Mouse (Mus musculus) heart, embryonic 11.5 days (tissue): ENCODE measurements around the gene Agpat3. TPM values are rescaled to one million over a fixed set of nuclear protein-coding genes. Genes with fewer than 3 reads are reported as not detected.

Source experiments
- ATAC-seq: fragments of 200-750 bp; cut with Nextera tagmentation; replicated peaks from 2 replicates; pipeline ENCODE4 v1.8.0; 2017; ENCODE audit warnings: moderate library complexity; ENCODE audit not compliant: insufficient number of reproducible peaks, low FRiP score, low TSS enrichment
- H3K27ac ChIP-seq: fragments of 300-500 bp; sonication (generic); 2 replicates; pipeline ENCODE4 v1.5.1; 2014; ENCODE audit warnings: mild to moderate bottlenecking, low read depth, low read length
- H3K27me3 ChIP-seq: fragments of 300-500 bp; sonication (generic); 2 replicates; pipeline ENCODE4 v1.6.1; 2014; ENCODE audit warnings: mild to moderate bottlenecking, low read length, mixed read lengths; ENCODE audit not compliant: control insufficient read depth, insufficient read depth
- H3K36me3 ChIP-seq: fragments of 300-500 bp; sonication (generic); 2 replicates; pipeline ENCODE4 v1.6.1; 2014; ENCODE audit warnings: mild to moderate bottlenecking, low read length, moderate library complexity, mixed read lengths; ENCODE audit not compliant: control insufficient read depth, insufficient read depth
- H3K4me1 ChIP-seq: fragments of 300-500 bp; sonication (generic); 2 replicates; pipeline ENCODE4 v1.6.1; 2014; ENCODE audit warnings: low read length; ENCODE audit not compliant: control insufficient read depth, insufficient read depth
- H3K4me2 ChIP-seq: fragments of 300-500 bp; sonication (generic); 2 replicates; pipeline ENCODE4 v1.6.1; 2014; ENCODE audit warnings: mild to moderate bottlenecking, moderate library complexity
- H3K4me3 ChIP-seq: fragments of 300-500 bp; sonication (generic); 2 replicates; pipeline ENCODE4 v1.5.1; 2014; ENCODE audit warnings: low read depth, low read length
- H3K9ac ChIP-seq: fragments of 300-500 bp; sonication (generic); 2 replicates; pipeline ENCODE4 v1.6.1; 2014; ENCODE audit warnings: mild to moderate bottlenecking, low read depth, low read length, moderate library complexity
- H3K9me3 ChIP-seq: fragments of 300-500 bp; sonication (generic); replicated peaks from 2 replicates; pipeline ENCODE4 v1.6.1; 2016; ENCODE audit warnings: low read length; ENCODE audit not compliant: control insufficient read depth
- WGBS: fragments of 180-500 bp; shearing (Covaris S2); extraction: QIAGEN DNeasy Blood & Tissue Kit; methylation state at CpG from one replicate; pipeline ENCODE4 v1.1.7; 2014; ENCODE audit not compliant: insufficient replicate concordance; 5-methylcytosine and 5-hydroxymethylcytosine counted together
- polyA plus RNA-seq: library from polyadenylated mRNA; unstranded; fragments of >200 nt; fragmentation: Nextera tagmentation; extraction: Ambion mirVana; gene quantifications from 2 replicates; pipeline ENCODE4 v1.2.1, GENCODE M21; 2014

The Agpat3 gene
- 32.4 and 36.1 TPM in 2 replicates for polyA plus RNA-seq

GRCm38 (mm10) chr10:78351887-78352665 lies at the start of gene Agpat3:
Gene Agpat3, minus strand, starts transcription at chr10:78352489.
- Histone ChIP-seq H3K4me1 (peaks cover 11% of the 10 kb centered on the region), H3K27me3 (peaks cover 2% of the 10 kb centered on the region; the same call in 1 of the 2 replicates), H3K9ac (peak within 1 kb of the TSS; percentile 96), H3K9me3 (no peaks in the 10 kb centered on the region), H3K36me3 (no peaks in the 10 kb centered on the region), H3K4me2 (peak within 1 kb of the TSS; percentile 82), H3K27ac (peak within 1 kb of the TSS; percentile 41), H3K4me3 (peak within 1 kb of the TSS; percentile 90)
- ATAC-seq: peak; percentile 79
- under 1% methylated on average over 102 of the region's 113 CpGs for WGBS

- no peak for ATAC-seq
- peaks cover 55% of the 10 kb centered on the region for H3K36me3 ChIP-seq
- 79% methylated on average over 2 of the region's 2 CpGs for WGBS
- H3K4me3 ChIP-seq: no peak overlapping the region
- H3K27me3 ChIP-seq: no peaks in the 10 kb centered on the region
- no peak overlapping the region for H3K4me2 ChIP-seq
- H3K27ac ChIP-seq: no peak overlapping the region
- H3K9me3 ChIP-seq: no peaks in the 10 kb centered on the region
- H3K4me1 ChIP-seq: peaks cover 22% of the 10 kb centered on the region
- H3K9ac ChIP-seq: no peak overlapping the region
Measured at GRCm38 (mm10) chr10:78401127-78401526, 48.8 kb upstream of the Agpat3 start.

GRCm38 (mm10) chr10:78399090-78399657 lies 46.9 kb upstream of the Agpat3 start:
- Histone ChIP-seq H3K9me3 (no peaks in the 10 kb centered on the region), H3K4me3 (no peak overlapping the region), H3K27ac (peak overlapping the region; percentile 62), H3K36me3 (peaks cover 40% of the 10 kb centered on the region), H3K4me1 (peaks cover 22% of the 10 kb centered on the region), H3K4me2 (peak overlapping the region; percentile 2), H3K9ac (no peak overlapping the region), H3K27me3 (no peaks in the 10 kb centered on the region)
- peak; percentile 36 for ATAC-seq
- WGBS: 35% methylated on average over 17 of the region's 17 CpGs

- Histone ChIP-seq H3K36me3 (peaks cover 16% of the 10 kb centered on the region), H3K4me2 (no peak overlapping the region), H3K4me3 (no peak overlapping the region), H3K9me3 (no peaks in the 10 kb centered on the region), H3K27me3 (peaks cover 9% of the 10 kb centered on the region), H3K4me1 (peaks cover 22% of the 10 kb centered on the region), H3K9ac (no peak overlapping the region), H3K27ac (no peak overlapping the region)
- WGBS: 46% methylated on average over 4 of the region's 4 CpGs
- no peak for ATAC-seq
Measured at GRCm38 (mm10) chr10:78396625-78396885, 44.3 kb upstream of the Agpat3 start.

- H3K4me1 ChIP-seq: peaks cover 22% of the 10 kb centered on the region
- 14% methylated on average over 17 of the region's 17 CpGs for WGBS
- H3K4me3 ChIP-seq: no peak overlapping the region
- ATAC-seq: no peak
- no peak overlapping the region for H3K9ac ChIP-seq
- peaks cover 14% of the 10 kb centered on the region for H3K27me3 ChIP-seq
- H3K4me2 ChIP-seq: no peak overlapping the region
- no peak overlapping the region for H3K27ac ChIP-seq
- H3K9me3 ChIP-seq: no peaks in the 10 kb centered on the region
- H3K36me3 ChIP-seq: peaks cover 12% of the 10 kb centered on the region; the same call in 1 of the 2 replicates
Measured at GRCm38 (mm10) chr10:78395819-78396624, 43.7 kb upstream of the Agpat3 start.

- Histone ChIP-seq H3K27me3 (peaks cover 20% of the 10 kb centered on the region), H3K4me2 (no peak overlapping the region), H3K36me3 (peaks cover 6% of the 10 kb centered on the region; the same call in 1 of the 2 replicates), H3K4me3 (no peak overlapping the region), H3K4me1 (peaks cover 16% of the 10 kb centered on the region), H3K27ac (no peak overlapping the region), H3K9me3 (no peaks in the 10 kb centered on the region), H3K9ac (no peak overlapping the region)
- 71% methylated on average over 3 of the region's 3 CpGs for WGBS
- ATAC-seq: no peak
Measured at GRCm38 (mm10) chr10:78395377-78395776, 43.1 kb upstream of the Agpat3 start.

- no peak overlapping the region for H3K9ac ChIP-seq
- H3K9me3 ChIP-seq: no peaks in the 10 kb centered on the region
- 3% methylated on average over 18 of the region's 18 CpGs for WGBS
- no peak overlapping the region; the same call in 1 of the 2 replicates for H3K4me2 ChIP-seq
- no peak overlapping the region for H3K27ac ChIP-seq
- peak; percentile 33; the same call in 1 of the 2 replicates for ATAC-seq
- H3K36me3 ChIP-seq: no peaks in the 10 kb centered on the region
- H3K27me3 ChIP-seq: peaks cover 33% of the 10 kb centered on the region
- no peak overlapping the region for H3K4me3 ChIP-seq
- no peaks in the 10 kb centered on the region; the same call in 1 of the 2 replicates for H3K4me1 ChIP-seq
Measured at GRCm38 (mm10) chr10:78392072-78392471, 39.8 kb upstream of the Agpat3 start.

GRCm38 (mm10) chr10:78390982-78391470 lies 38.7 kb upstream of the Agpat3 start:
- no peak for ATAC-seq
- Histone ChIP-seq H3K9ac (no peak overlapping the region), H3K27ac (no peak overlapping the region), H3K4me1 (no peaks in the 10 kb centered on the region; the same call in 1 of the 2 replicates), H3K27me3 (peaks cover 33% of the 10 kb centered on the region), H3K4me3 (no peak overlapping the region), H3K4me2 (no peak overlapping the region), H3K9me3 (no peaks in the 10 kb centered on the region), H3K36me3 (no peaks in the 10 kb centered on the region)
- 25% methylated on average over 4 of the region's 4 CpGs for WGBS
